Mouse (Mus musculus) mesoderm, embryonic 11.5 days (tissue): ENCODE results near the gene Nav1.
A peak's percentile ranks its signal among the peaks of the same experiment; 100 is the strongest.

Experiments used
- DNase-seq: peaks from one replicate; pipeline ENCODE4 v3.0.0-alpha.2; 2012; ENCODE audit warnings: low read depth, low spot score

Nav1 gene

GRCm38 (mm10) chr1:135617344-135617743, 10.2 kb upstream of the Nav1 start:
- no peak for DNase-seq

- peak; percentile 80 for DNase-seq
Measured at GRCm38 (mm10) chr1:135615715-135616641, 8.9 kb upstream of the Nav1 start.

GRCm38 (mm10) chr1:135609621-135610020, 2.5 kb upstream of the Nav1 start:
- no peak for DNase-seq

GRCm38 (mm10) chr1:135606355-135607015, 610 bp downstream of the Nav1 start:
- no peak for DNase-seq

GRCm38 (mm10) chr1:135605530-135605929, 1.6 kb downstream of the Nav1 start:
- DNase-seq: no peak

- DNase-seq: no peak
Measured at GRCm38 (mm10) chr1:135604361-135605052, 2.6 kb downstream of the Nav1 start.

- DNase-seq: no peak
Measured at GRCm38 (mm10) chr1:135603121-135603870, 3.8 kb downstream of the Nav1 start.

- DNase-seq: no peak
Measured at GRCm38 (mm10) chr1:135600023-135601005, 6.8 kb downstream of the Nav1 start.

GRCm38 (mm10) chr1:135598251-135598879, 8.7 kb downstream of the Nav1 start:
- DNase-seq: no peak

GRCm38 (mm10) chr1:135594279-135594903, 12.7 kb downstream of the Nav1 start:
- DNase-seq: no peak

- DNase-seq: no peak
Measured at GRCm38 (mm10) chr1:135593560-135594278, 13.4 kb downstream of the Nav1 start.

- no peak for DNase-seq
Measured at GRCm38 (mm10) chr1:135590776-135591175, 16.3 kb downstream of the Nav1 start.

GRCm38 (mm10) chr1:135588973-135589372, 18.1 kb downstream of the Nav1 start:
- no peak for DNase-seq

- no peak for DNase-seq
Measured at GRCm38 (mm10) chr1:135586903-135587302, 20.2 kb downstream of the Nav1 start.

- peak; percentile 59 for DNase-seq
Measured at GRCm38 (mm10) chr1:135585573-135585972, 21.5 kb downstream of the Nav1 start.

- DNase-seq: peak; percentile 67
Measured at GRCm38 (mm10) chr1:135584587-135585541, 22.2 kb downstream of the Nav1 start.
